Mouse (Mus musculus): ENCODE measurements around the gene Tctn1.
"Not testable (repeated sequence)": the region's sequence is repeated elsewhere in the genome, so short reads cannot be mapped to it uniquely, and the experiment has no call there.

The Tctn1 gene

GRCm38 (mm10) chr5:122219655-122220629, 44.3 kb downstream of the Tctn1 start:
- in situ Hi-C loops (cut with MboI, MseI), result no loop called here

GRCm38 (mm10) chr5:122218928-122219327, 45.3 kb downstream of the Tctn1 start:
- in situ Hi-C loops (cut with MboI, MseI), result no loop called here

- in situ Hi-C loops (cut with MboI, MseI), result no loop called here
These were observed 46.0 kb downstream of the Tctn1 start for GRCm38 (mm10) chr5:122218109-122218905.

GRCm38 (mm10) chr5:122217636-122218035, 46.6 kb downstream of the Tctn1 start:
- in situ Hi-C loops (cut with MboI, MseI), result no loop called here

- in situ Hi-C loops (cut with MboI, MseI), result no loop called here
These were observed 50.4 kb downstream of the Tctn1 start for GRCm38 (mm10) chr5:122213861-122214260.

GRCm38 (mm10) chr5:122212820-122213219, 51.4 kb downstream of the Tctn1 start:
- in situ Hi-C loops (cut with MboI, MseI), result not testable (repeated sequence)

GRCm38 (mm10) chr5:122212125-122212524, 52.1 kb downstream of the Tctn1 start:
- in situ Hi-C loops (cut with MboI, MseI), result no loop called here

- in situ Hi-C loops (cut with MboI, MseI), result no loop called here
These were observed 53.4 kb downstream of the Tctn1 start for GRCm38 (mm10) chr5:122210890-122211289.

- in situ Hi-C loops (cut with MboI, MseI), result no loop called here
These were observed 54.5 kb downstream of the Tctn1 start for GRCm38 (mm10) chr5:122209591-122210368.

GRCm38 (mm10) chr5:122208909-122209308, 55.4 kb downstream of the Tctn1 start:
- in situ Hi-C loops (cut with MboI, MseI), result no loop called here

GRCm38 (mm10) chr5:122206475-122206874, 57.8 kb downstream of the Tctn1 start, which contains the start of gene Hvcn1:
Hvcn1 (plus strand) TSS chr5:122206804.
- in situ Hi-C loops (cut with MboI, MseI), result no loop called here

GRCm38 (mm10) chr5:122204180-122204579, 60.1 kb downstream of the Tctn1 start:
- in situ Hi-C loops (cut with MboI, MseI), result no loop called here

GRCm38 (mm10) chr5:122201904-122202303, 62.4 kb downstream of the Tctn1 start:
- in situ Hi-C loops (cut with MboI, MseI), result no loop called here

- in situ Hi-C loops (cut with MboI, MseI), result no loop called here
These were observed 63.4 kb downstream of the Tctn1 start for GRCm38 (mm10) chr5:122200872-122201271.

GRCm38 (mm10) chr5:122192347-122192746, 71.9 kb downstream of the Tctn1 start:
- in situ Hi-C loops (cut with MboI, MseI), result no loop called here

- in situ Hi-C loops (cut with MboI, MseI), result no loop called here
These were observed 72.8 kb downstream of the Tctn1 start for GRCm38 (mm10) chr5:122191269-122192063.

- in situ Hi-C loops (cut with MboI, MseI), result no loop called here
These were observed 73.8 kb downstream of the Tctn1 start for GRCm38 (mm10) chr5:122190465-122190864.

GRCm38 (mm10) chr5:122189115-122189514, 75.1 kb downstream of the Tctn1 start:
- in situ Hi-C loops (cut with MboI, MseI), result loop anchor here (5.0 kb wide), 1 partner anchor 153 kb away; no protein-coding TSS in a partner anchor

Data from T-helper 1 cell (primary cell).